Mouse (Mus musculus) ZHBTc4 (cell line): ENCODE results near the gene Fam71f1.
A peak's percentile ranks its signal among the peaks of the same experiment; 100 is the strongest.
"Not testable (repeated sequence)": the region's sequence is repeated elsewhere in the genome, so short reads cannot be mapped to it uniquely, and the experiment has no call there.

Source experiments
- DNase-seq: peaks from one replicate; pipeline ENCODE4 v3.0.0-alpha.2; 2011; ENCODE audit warnings: low read depth, low spot score

The Fam71f1 gene

GRCm38 (mm10) chr6:29326961-29327360, 8.0 kb downstream of the Fam71f1 start:
- no peak for DNase-seq

GRCm38 (mm10) chr6:29329514-29329913, 10.6 kb downstream of the Fam71f1 start:
- DNase-seq, result no peak

DNA sequence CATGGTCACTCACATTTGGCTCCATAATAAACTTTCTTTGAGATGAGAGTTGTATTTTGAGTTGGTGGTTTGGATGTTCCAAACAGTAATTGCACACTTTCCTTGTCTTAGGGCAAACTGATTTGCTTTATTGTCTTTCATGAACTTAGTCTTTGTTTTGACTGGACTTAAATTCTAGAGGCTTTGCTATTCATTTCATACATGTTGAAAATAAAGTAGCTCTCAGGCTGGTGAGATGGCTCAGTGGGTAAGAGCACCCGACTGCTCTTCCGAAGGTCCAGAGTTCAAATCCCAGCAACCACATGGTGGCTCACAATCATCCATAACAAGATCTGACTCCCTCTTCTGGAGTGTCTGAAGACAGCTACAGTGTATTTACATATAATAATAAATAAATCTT, 27.6 kb downstream of the Fam71f1 start:
- not testable (repeated sequence) for DNase-seq

DNA sequence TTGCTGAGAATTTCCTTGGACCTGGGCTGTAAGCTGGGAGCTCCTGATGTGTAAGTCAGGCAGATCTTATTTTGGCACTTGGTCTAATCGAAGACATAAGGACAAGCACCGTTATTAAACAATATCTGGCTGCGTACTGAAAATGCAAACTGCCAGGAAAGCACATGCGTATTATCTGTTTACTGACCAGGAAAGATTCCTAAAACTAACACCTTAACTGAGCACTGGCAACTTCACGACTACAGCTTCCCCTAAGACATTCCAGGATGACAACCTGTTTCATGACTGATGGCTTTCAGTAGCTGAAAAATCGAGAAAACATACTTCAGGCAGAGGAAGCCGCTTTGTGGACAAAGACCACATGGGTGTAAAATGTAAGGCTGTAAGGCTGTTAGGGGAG, 28.2 kb downstream of the Fam71f1 start:
- DNase-seq, result no peak

- DNase-seq, result peak; percentile 100
Measured at GRCm38 (mm10) chr6:29347665-29348370, 28.9 kb downstream of the Fam71f1 start, which contains the start of gene Calu. Calu (plus strand) TSS chr6:29348069.

- DNase-seq, result no peak
Measured at GRCm38 (mm10) chr6:29348371-29348724, 29.4 kb downstream of the Fam71f1 start.

- peak; percentile 70 for DNase-seq
Measured at GRCm38 (mm10) chr6:29351613-29352012, 32.7 kb downstream of the Fam71f1 start.

DNA sequence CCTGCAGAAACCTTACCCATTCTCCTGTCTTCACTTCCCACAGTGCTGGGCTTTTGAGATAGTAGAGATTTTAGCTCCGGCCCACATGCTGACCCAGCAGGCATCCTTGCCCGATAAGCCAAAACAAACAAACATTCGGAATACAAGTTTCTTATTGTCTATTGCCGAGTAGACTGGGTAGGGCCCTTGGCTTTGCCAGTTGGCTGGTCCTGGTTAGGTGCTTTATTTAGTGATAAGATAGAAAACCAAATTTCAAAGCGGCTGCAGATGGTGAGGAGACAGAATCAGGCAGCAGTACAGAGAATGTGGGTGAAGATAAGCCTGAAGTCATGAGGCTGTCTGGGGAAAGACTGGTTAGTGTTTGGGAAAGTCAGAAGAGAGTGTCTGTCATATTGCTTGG, 33.9 kb downstream of the Fam71f1 start:
- DNase-seq, result no peak

DNA sequence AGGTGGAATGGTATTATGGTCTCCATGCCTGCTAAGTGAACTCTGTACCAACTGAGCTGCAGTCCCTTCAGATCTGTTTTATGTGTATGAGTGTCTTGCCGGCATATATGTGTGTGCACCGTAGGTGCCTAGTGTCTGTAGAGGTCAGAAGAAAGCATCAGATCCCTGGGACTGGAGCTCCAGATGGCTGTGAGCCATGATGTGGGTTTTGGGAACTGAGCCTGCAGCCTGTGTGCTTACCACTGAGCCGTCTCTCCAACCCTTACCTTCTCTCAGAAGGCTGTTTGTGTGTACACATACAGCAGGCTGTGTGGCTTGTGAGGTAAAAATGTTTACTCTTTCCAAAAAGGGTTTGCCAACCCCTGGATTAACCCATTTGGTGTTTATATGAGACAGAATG, 40.4 kb downstream of the Fam71f1 start:
- no peak for DNase-seq

- DNase-seq, result no peak
Measured at GRCm38 (mm10) chr6:29360211-29360610, 41.3 kb downstream of the Fam71f1 start.

- no peak for DNase-seq
Measured at GRCm38 (mm10) chr6:29362246-29363128, 43.5 kb downstream of the Fam71f1 start.

DNA sequence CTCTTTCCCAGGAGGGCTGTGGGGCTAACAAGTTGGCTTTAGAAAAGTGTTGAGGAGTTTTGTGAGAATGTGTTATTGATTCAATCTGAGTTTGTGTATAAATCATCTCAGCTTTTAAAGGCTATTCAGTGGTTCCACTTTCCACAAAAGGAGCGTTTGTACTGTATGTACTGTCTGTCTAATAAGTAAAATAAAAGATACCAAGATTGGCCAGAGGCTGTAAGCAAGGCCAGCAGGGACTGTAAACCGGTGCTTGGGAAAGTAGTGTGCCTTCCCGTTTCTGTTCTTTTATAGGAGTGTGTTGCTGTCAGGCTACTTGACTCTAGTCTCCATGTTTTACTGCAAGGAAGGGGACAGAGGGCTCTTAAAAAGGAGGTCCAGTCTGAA, 44.2 kb downstream of the Fam71f1 start:
- DNase-seq, result no peak

GRCm38 (mm10) chr6:29365277-29365676, 46.3 kb downstream of the Fam71f1 start:
- DNase-seq, result no peak

DNA sequence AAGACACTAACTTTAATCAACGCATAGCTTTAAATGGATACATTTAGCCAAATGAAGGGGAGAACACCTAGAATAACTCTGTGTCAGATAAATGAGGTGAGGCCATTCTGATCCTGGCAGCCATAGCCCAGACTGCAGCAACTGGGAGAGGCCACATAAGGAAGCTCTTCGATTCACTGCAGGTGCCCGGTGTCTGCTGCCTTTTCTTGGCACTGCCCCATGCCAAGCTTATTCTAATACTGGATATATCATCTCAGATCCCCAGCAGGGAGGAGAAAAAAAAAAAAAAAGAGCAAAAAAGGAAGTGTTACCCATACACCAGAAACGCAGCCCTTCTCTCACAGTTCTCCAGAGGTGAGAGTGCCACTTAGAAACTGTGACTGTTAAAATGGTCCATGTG, 58.4 kb downstream of the Fam71f1 start:
- no peak for DNase-seq

DNA sequence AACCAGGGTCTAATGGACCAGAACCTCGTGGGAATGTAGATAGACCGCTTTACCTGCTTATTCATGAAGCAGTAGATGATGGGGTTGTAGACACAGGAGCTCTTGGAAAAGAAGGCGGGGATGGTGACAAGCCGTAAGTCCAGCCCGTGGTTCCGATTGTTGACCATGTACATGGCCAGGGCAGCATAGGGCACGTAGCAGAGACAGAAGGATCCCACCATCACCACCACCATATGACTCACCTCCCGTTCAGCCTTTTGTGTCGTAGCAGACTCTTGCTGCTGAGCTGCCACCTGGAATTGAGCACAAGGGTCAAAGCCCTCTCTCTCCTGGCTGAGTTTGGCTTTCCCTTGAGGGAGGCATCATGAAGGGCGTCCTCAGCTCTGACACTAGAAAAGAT, 59.7 kb downstream of the Fam71f1 start:
- no peak for DNase-seq

DNA sequence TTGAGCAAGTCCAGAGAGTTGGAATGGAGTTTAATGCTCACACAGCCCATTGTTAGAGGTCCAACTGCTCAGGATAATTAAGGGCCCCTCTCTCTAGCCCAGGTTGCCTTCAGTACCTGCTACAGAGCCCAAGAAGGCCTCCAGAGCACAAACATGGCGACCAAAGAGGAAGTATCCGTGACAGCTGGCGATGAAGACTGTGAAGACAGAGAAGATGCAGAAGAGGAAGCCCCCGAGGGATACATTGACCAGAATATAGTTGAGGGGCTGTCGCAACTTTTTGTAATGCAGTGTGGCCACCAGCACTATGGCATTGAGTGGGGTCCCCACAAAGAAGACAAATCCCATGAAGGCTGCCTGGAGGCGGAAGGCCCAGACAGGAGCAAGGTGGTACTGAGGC, 61.0 kb downstream of the Fam71f1 start:
- no peak for DNase-seq

DNA sequence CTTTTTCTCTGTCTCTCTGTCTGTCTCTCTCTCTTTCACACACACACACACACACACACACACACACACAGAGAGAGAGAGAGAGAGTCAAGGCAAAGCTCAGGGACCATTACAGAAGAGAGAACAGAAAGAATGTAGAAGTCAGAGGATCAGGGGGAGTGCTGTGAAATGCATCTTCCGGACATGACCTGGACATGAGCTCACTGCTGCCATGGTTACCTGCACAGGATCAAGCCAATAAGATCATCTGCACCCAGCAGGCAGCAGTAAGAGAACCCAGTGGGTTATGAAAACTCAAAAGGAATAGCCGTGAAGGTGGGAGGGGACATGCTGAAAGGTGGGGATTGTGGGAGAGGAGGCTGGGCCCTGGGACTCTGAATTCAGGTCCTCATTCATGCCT, 63.5 kb downstream of the Fam71f1 start:
- DNase-seq, result peak; percentile 33
